Mouse (Mus musculus): Measurements from ENCODE around the gene Dennd1c.
"Not testable (repeated sequence)": the region's sequence is repeated elsewhere in the genome, so short reads cannot be mapped to it uniquely, and the experiment has no call there.

Gene Dennd1c

DNA sequence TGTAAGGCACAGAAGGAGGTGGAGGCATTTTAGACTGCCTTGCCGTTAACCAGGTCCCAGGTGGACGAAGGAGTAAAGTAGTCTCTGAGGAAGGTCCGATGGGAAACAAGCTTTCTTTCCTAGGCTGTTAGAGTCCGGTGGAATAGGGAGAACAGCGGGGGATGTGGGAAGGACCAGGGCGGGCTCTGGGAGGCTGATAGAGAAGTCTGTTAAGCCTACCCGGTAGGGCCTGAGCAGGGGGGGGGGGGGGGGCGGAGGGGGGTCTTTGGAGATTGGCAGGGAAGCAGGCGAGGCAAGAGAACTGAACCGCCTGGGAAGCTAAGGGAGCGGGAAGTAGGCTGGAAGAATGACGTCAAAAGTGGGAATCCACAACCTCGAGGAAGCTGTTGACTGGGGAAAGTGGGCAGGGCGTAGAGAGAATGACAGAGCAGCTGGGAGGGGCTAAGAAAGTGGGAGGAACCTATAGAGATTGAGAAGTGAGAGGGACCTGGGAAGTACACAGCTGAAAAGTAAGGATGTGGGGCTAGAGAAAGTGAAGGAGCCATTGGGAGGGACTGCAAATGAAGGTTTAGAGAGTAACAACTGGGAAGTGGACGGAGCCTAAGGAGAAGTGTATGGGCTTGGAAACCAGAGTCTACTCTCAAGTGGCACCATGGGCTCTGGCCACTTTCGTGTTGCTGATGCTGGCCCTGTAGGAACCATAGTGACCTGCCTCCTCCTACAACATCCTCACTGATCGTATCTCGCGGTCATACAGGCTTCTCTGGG lies 17.7 kb upstream of the Dennd1c start:
- peak; percentile 48 for DNase-seq (ENCODE audit: low spot score)

DNA sequence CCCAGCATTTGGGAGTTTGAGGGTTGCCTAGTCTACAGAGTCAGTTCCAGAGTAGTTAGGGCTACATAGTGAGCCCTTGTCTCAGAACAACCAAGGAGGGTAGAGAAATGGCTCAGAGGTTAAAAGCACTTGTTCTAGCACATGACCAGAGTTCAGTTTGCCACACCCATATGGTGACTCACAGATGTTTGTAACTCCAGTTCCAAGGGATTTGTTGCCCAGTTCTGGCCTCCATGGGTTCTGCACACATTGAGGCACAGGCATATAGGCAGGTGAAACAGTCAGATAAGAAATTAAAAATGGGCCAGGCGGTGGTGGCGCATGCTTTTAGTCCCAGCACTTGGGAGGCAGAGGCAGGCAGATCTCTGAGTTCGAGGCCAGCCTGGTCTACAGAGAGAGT lies 15.9 kb upstream of the Dennd1c start:
- DNase-seq (ENCODE audit: low spot score): no peak

DNA sequence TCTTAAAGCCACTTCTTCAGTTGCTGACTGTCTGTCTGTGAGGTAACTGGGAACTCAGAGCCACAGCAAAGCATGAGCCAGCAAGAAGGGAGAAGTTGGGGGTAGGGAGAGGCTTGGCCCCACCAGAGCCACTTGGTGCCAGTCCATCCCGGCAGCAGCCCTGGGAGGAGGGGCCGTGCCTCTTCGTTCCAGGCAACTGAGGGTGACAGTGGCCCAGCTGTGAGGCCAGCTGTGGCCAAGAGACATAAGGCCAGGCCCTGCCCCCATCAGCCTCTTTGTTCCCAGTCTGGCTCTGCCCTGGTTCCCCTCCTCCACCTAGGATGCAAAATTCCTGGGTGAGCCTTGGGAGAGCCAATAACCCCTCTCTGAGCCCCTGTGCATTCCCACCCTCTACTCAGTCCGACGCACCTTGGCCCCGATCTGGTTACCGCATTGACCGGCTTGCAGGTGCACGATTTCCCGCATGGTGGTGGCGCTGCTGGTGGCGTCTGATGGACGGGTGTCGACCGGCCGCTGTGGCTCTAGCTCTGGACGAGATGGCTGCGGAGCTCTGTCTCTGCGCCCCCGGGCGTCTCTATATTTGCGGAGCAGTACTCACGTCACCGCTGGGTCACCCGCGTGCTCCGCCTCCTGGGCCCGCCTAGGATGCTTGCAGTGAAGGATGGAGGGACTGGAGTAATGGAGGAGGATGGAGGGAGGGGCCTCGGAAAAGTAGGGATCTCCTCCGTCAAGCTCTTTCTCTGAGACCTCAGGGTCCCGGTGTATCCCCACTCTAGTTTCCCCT lies 8.9 kb upstream of the Dennd1c start, which contains the start of gene Tubb4a:
Gene Tubb4a (minus strand): TSS at position 734 of the 784 bp plus-strand sequence.
- peak; percentile 46 for DNase-seq (ENCODE audit: low spot score)

DNA sequence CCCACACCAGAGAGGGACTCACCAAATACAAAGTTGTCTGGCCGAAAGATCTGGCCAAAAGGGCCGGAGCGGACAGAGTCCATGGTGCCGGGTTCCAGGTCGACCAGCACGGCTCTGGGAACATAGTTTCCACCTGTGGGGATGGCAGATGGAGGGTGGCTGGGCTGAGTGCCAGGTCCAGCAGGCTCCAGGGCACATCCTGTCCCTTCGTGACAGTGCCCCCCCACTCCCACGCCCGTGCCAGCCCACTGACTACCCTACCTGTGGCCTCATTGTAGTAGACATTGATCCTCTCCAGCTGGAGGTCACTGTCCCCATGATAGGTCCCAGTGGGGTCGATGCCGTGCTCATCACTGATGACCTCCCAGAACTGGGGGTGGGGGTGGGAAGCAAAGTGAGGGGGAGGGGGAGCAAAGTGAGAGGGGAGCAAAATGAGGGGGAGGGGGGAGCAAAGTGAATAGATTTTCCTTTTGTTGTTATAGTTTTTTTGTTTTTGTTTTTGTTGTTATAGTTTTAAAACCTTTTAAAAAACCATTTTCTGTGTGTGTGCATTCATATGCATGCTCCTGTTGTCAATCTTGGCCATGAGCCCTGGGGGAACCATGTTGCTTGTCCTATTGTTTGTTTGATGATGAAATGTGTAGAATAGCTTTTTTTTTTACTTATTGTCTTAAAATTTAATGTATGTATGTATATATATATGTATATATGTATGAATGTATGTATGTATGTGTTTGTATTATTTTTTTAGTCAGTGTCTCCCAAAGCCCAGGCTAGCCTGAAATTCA lies 7.8 kb upstream of the Dennd1c start:
- peak; percentile 52 for DNase-seq (ENCODE audit: low spot score)

DNA sequence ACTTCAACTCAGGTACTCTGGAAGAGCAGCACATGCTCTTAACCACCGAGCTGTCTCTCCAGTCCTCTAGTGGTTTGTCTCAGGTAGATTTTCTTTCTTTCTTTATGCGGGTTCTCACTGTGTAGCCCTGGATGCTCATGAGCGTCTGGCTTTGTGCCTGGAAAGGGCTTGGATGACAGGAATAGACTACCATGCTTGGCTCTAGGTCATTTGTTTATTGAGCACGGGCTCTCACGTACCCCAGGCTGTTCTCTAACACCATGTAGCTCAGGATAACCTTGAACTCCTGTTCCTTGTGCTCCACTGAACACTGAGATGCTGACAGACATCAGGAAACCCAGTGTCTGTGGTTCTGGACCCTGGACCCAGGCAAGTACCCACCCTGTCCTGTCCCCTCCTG lies 4.2 kb upstream of the Dennd1c start:
- DNase-seq (ENCODE audit: low spot score): no peak

DNA sequence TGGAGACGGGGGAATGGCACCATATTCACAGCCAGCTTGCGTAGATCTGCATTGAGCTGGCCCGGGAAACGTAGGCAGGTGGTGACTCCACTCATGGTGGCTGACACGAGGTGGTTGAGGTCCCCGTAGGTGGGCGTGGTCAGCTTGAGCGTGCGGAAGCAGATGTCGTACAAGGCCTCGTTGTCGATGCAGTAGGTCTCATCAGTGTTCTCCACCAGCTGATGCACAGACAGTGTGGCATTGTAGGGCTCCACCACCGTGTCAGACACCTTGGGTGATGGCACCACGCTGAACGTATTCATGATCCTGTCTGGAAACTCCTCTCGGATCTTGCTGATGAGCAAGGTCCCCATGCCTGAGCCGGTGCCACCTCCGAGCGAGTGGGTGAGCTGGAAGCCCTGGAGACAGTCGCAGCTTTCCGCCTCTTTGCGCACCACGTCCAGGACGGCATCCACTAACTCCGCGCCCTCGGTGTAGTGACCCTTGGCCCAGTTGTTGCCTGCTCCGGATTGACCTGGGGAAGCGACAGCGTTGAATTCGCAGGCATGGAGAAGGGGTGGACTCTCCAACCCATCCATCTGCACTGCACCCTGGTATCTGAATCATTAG lies 3.0 kb upstream of the Dennd1c start:
- DNase-seq (ENCODE audit: low spot score): no peak

DNA sequence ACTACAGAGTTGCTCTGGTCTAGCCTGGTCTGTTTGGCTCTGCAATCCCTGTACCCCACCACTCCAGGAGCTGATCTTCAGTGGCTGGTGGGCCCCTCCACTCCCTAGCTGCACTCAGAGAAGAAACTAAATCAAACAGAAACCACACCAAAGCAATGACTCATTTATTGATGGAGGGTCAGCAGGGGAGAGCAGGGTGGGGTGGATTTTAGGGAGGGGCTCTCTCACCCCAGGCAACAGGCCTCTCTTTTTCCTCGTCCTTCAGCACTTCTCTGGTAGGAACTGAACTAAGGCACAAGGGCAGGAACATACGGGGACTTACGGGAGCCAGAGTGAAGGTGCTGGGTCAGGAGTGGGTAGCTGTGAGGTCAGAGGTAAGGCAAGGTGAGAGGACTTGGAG lies 1.6 kb upstream of the Dennd1c start:
- DNase-seq (ENCODE audit: low spot score): no peak

DNA sequence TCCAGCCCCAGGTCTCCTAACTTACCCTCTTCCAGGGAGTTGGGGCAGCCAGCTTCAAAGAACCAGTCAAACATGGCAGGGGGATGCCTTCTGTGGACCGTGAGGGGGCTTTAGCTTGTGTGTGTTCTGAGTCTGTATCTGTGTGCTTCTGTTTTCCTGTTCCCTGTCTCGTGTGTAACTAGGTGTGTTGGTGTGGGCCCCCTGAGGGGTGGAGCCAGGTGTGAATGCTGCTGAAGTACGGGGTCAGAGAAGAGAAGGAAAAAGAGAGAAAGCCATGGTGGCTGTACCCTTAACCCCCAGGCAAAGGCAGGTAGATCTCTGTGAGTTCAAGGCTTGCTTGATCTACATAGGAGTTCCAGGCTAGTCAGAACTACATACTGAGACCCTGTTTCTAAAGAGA lies 1.4 kb downstream of the Dennd1c start:
- DNase-seq (ENCODE audit: low spot score): no peak

DNA sequence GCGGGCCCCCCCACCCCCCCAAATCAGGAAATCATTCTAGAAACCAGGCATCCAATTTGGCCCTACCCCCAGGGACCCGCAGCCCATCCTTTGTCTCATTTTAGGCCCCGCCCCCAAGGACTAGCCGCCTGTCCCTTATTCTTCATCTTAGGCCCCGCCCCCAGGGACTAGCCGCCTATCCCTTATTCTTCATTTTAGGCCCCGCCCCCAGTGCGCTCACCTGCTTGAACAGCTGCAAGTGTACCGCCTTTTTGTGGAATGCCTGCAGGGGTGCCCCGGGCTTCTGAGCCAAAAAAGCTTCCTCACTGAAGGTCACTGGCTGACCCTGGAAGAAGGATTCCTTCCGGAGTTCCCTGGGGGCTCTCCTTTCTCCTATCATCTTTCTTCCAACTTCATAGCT lies 7.6 kb downstream of the Dennd1c start:
- peak; percentile 62 for DNase-seq (ENCODE audit: low spot score)

DNA sequence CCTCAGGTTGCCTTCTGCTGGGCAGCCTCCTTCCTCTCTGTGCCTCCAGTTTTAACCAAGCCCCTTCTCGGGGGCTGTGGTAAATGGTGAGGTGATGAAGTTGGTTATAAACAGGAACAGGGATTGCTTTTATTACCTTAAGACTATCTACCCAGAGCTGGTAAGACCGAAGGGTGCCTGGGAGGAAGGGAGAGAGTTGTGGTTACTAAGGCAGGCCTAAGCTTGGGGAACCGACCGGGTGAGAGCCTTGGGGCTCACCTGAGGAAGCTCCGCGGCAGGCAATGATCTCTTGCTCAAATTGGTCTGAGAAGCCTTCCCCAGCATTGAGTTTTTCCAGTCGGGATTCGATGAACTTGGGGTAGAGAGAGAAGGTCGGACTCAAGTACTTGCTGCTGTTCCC lies 8.0 kb downstream of the Dennd1c start:
- DNase-seq (ENCODE audit: low spot score): no peak

DNA sequence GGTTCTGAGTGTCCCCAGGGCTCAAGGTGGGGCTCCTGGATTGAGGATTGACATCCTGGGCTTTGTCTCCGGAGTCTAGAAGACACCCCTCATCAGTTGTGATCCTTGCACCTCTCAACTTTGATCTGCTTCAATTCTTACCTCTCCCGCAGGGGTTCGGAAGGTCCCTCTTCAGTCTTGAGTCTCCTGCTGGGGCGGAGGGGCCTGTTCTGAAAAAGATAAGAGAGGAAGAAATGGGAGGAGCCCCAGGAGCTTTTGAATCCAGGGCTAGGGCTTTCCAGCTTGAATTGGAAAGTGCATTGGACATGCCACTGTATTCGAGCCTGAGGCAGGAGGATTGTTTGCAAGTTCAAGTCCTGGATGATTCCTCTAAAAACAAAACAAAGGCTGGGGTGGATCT lies 11.4 kb downstream of the Dennd1c start:
- DNase-seq (ENCODE audit: low spot score): no peak

DNA sequence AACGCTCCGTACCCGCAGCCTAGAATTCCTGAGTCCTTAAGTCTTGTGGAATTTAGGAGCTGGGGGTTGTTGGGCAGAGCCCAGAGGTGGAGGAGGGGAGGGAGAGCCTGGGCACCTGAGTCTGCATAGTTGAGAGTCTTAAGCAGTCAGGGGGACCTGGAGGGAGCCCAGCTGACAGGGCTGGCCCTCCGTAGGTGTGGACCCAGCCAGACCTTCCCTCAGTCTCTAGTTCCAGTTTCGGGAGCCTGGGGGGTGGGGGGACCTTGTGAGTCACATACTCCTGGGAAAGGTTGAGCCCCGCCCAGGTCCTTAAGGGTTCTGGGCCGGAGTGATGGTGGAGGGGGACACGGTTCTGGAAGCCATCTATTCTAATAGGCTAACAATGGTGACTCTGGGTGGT lies 15.3 kb downstream of the Dennd1c start:
- no peak for DNase-seq (ENCODE audit: low spot score)

DNA sequence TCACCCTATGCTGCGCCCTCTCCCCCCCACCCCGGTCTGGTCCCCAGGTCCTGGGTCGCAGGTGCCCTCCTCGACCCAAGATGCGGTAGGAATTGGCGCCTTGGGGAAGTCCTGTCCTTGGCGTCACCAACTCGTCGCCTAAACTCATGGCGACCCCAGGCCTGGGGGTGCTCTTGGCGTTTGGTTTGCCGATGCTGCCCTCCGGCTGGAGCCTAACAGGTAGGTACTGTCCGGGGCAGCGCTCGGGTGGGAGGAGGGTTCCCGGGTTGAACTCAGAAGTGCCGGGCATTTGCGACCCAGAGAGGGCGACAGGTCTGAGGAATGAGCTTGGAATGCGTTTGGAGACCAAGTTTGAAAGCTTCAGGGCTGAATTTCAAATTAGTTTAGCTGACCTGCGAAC lies 15.8 kb downstream of the Dennd1c start:
- no peak for DNase-seq (ENCODE audit: low spot score)

DNA sequence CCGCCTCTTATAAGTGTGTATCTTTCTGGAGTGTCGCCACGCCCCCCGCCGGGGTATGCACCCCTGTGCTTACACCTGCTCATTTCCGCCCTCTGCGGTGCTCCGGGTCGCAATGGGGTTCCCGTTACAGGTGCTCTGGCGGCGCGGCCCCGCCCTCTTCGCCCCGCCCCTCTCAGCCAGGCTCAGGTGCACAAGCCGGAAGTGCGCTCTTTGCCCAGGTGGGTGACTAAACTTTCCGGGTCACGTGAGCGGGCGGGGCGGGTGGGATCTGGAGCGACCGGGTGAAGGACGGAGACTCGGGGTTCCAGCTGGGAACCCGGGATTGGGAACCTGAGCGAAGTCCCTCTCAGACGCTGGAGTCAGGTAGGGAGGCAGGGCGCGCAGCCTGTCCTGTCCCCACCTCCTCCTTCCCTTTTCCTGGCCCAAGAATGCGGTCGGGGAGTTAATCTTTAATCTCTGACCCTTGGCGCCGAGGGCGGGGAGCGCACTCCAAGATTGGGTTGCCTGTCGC lies 16.2 kb downstream of the Dennd1c start:
- peak; percentile 64 for DNase-seq (ENCODE audit: low spot score)

DNA sequence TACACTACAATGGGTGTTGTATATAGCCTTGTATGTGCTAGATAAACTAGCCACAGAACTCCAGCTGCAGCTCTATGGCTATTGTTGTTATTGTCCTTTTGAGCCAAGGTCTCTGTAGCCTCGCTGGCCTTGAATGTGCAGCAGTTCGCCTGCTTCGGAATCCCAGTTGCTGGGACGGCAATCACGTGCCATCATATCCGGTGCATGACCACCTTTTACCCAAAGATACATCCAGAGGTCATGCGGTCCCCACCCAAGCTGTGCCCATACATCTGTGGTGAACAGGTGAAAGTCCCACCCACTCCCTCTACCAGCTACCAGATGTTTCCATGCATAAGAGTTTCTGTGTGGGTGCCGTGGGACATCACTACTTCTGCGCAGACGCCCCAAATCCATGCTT lies 17.2 kb downstream of the Dennd1c start:
- no peak for DNase-seq (ENCODE audit: low spot score)

DNA sequence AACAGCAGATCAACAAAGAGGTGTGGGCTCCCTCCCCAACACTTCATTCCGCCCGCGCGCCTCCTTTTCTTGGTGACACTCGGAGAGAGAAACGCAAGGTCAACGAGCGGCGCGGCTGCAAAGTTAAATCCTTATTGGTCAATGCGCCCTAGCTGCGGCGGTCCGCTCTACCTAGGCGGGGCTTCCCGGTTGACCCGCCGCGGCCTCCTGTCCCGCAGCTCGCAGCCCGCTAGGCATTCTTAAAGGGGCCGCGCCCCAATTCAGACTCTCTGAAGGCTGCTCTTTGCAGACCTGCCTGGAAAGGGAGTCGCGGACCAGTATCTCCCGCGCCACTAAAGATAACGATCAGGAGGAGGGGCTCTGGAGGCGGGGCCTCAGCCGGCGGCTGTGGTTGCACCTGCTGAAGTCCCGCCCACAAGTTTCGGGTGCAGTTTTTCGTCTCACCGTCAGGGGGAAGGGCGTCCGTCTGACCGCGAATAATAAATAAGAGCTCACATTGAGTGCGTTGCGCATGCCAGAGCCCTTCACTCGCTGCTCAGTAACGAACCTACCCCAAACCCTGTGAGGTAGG lies 18.0 kb downstream of the Dennd1c start:
- peak; percentile 95 for DNase-seq (ENCODE audit: low spot score)

DNA sequence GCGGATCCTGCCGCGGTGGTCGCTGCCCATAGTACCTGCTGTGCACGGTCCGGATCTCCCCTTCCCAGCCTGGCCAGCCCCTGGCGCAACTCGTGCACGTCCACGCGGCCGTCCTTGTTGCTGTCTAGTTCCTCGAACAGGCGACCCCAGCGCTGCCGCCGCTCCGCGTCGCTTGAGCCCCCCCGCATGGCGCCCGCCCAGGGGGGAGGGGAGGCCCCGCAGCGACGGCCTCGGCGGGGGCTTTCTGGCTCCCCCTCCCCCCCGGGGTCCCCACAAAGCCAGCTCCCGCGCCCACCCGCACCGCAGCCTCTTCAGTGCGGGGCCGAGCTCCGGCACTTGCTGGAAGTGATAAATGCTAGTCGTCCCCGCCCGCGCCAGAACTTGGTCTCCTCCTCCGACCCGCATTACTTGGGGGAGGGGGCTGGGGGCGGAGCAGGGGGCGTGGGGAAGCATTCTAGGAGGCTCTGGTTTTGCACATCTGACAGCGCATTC lies 18.8 kb downstream of the Dennd1c start, which contains the start of gene Slc25a23:
Gene Slc25a23 (minus strand): TSS at position 378 of the 492 bp plus-strand sequence.
- DNase-seq (ENCODE audit: low spot score): peak; percentile 86

DNA sequence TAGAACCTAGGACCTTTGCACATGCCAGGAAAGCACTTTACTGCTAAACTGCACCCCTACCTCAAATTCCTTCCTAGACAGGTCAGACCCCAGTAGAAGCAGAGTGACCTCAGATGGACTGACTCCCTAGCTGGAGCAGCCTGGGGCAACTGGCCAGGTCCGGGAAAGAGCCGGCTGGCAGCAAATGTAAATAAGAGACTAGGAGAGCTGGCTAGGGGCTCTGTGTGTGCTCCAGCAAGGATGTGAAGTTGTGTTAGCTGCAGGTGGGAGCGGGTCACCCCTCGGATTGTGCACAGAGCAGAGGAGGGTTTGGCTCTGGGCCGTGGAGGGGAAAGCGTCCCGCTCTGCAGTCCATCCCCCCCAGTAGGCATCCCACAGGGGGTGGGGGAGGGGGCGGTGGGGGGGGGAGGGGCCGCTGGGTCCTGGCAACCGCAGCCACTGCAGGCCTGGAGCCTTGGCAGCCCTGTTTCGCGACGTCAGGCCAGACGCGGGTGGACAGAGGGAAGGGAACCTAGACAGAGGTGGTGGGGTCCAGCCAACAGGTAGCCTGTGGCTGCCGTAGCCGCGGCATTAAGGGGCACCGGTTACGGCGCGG lies 19.3 kb downstream of the Dennd1c start, which contains the start of gene Crb3:
Gene Crb3 (plus strand): TSS at position 215 of the 595 bp plus-strand sequence.
- DNase-seq (ENCODE audit: low spot score): peak; percentile 63

DNA sequence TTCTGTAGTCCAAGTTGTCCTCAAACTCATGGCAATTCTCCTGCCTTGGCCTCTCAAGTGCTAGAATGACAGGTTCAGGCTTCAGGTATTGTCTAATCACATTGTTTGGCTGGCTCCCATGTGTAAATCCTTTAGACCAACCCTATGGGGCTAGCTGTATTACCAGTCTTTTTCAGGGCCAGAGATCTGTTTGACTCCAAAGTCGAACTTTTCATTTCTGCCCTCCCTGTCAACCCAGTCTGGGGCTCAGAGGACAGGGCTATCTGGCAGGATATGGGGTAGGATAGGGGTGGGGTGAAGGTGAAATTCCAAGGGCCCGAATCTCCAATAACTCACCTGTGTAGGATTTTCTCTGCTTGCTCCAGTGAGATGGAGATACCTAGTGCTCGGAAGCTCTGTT lies 22.1 kb downstream of the Dennd1c start:
- DNase-seq (ENCODE audit: low spot score): no peak

DNA sequence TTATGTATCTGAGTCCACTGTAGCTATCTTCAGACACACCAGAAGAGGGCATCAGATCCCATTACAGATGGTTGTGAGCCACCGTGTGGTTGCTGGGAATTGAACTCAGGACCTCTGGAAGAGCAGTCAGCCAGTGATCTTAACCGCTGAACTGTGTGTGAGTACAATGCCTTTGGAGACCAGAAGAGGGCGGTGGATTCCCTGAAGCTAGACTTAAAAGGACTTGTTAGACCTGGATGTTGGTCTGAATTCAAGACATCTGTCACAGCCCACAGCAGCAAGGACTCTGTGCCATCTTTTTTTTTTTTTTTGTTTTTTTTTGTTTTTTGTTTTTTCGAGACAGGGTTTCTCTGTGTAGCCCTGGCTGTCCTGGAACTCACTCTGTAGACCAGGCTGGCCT lies 26.6 kb downstream of the Dennd1c start:
- not testable (repeated sequence) for DNase-seq (ENCODE audit: low spot score)

DNA sequence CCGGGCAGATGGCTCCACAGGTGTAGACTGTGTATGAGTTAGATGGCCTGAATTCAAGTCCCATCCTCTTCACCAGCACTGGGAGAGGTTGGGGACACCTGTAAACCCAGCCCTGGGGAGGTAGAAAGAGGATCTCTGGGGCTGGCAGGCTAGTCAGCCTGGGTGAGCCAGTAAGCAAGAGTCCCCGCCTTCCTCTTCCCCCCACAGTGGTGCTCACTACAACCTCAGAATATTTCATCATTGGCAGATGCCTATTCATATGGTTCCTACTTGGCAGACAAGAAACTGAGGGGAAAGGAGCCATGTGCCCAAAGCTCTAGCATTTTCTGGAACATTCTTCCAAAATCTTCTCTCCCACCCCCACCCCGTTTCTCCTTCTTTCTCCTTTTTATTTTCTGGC lies 29.5 kb downstream of the Dennd1c start:
- no peak for DNase-seq (ENCODE audit: low spot score)
